Mouse (Mus musculus): ENCODE measurements around the gene Slc47a1.
"Not testable (repeated sequence)": the region's sequence is repeated elsewhere in the genome, so short reads cannot be mapped to it uniquely, and the experiment has no call there.

Gene Slc47a1

DNA sequence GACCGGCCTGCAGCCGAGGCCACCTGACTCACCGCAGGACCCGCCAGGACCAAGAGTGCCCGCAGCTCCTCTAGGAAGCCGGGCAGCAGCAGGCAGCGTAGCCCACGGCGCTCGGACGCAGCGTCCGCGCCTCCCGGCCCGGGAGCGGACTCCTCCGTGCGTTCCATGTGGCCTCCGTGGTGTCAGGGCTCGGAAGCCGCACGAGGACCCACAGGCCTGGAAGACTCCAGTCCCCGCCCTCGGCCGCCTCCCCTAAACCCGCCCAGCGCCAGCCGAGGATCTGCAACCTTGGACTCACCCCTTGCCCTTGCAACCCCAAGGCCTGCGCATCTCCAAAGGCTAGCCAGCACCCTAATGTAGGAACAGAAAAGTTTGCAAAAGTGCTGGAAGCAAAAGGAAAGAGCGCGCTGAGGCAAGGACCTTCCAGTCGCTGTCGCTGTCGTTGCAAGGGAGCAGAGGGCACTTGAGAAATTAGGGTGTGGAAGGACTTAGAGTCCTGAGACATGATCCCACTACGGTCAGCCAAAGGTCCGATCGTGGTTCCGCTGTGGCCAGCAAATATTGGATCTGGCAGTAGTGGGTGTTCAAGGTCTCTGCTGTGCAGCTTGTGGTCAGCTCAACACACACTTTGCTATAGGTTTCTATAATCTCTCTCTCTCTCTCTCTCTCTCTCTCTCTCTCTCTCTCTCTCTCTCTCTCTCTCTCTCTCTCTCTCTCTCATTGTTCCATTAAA lies at the start of gene Slc47a1:
Gene Slc47a1 (minus strand): TSS at position 465 of the 733 bp plus-strand sequence.
- no peak for DNase-seq (ENCODE audit: low read depth, low spot score)

DNA sequence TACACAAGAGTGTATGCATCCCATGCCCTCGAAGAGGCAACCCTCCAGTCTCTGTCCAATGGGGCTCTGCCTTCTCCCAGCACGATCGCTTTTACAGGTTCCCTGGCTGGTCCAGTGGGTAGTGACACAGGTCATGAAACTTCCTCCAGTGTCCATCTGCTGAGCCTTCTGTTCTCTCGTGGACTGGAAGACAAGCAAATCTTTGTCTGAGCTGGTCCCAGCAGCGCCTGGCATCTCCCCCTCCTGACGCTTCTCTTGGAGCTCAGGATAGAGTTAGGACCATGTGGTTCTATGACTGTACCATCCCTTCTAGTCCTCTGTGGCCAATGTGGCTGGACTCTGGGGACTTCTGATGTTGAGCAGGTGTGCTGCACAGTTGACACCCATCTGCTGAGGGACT lies 41.1 kb upstream of the Slc47a1 start:
- no peak for DNase-seq (ENCODE audit: low read depth, low spot score)

DNA sequence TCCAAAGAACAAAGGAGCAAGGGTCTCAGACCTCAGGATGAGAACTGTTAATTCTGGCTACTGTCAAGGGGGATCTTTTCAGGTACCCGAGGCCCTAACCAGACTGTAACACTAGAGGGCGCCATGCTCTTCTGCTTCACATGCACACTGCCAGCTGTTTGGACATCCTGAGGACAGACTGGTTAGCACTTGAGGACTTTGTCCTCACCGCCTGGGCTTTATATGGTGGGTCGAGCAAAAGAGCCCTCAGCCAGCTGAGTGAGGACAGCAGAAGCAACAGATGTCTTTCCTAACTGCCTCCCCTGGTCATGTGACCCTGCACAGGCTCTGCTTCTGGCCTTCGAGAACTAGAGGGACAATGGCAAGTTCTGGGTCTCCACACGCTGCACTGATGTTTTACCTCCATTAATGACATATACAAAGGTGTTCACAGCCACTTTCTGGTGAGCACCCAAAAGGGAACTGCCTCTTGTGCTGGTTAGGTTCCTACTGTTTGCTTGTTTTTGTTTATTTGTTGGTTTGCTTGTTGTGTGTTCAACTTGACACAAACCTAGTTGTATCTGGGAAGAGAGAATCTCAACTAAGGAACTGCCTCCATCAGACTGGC lies 39.9 kb upstream of the Slc47a1 start:
- peak; percentile 86 for DNase-seq (ENCODE audit: low read depth, low spot score)

DNA sequence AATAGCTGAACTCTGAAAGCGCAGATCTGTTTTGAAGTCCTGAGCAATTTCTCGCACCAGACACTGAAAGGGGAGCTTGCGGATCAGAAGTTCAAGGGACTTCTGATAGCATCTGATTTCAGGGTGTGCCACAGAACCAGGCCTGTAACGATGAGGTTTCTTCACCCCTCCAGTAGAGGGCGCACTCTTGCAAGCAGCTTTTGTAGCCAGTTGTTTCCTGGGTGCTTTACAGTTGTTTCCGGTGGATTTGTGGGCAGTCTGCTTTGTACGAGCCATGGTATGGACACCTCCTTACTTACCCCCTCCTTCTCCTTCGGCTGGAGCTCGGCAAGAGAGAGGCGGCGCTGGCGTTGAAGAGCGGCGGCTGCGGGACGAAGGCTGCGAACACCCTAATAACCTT lies 38.4 kb upstream of the Slc47a1 start:
- peak; percentile 51 for DNase-seq (ENCODE audit: low read depth, low spot score)

DNA sequence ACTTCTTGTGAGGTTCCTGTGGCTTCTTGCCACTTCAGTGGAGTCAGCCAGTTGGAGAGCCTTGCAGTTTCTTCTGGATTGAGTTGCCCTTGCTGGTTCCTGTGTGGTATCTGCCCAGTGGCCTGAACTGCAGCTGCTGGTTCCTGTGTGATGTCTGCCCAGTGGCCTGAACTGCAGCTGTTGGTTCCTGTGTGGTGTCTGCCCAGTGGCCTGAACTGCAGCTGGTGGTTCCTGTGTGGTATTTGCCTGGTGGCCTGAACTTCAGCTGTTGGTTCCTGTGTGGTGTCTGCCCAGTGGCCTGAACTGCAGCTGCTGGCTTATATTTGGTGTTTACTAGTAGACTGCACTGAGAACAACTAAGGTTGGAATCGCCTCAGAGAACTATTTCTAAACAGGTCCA lies 37.3 kb upstream of the Slc47a1 start:
- DNase-seq (ENCODE audit: low read depth, low spot score): no peak

DNA sequence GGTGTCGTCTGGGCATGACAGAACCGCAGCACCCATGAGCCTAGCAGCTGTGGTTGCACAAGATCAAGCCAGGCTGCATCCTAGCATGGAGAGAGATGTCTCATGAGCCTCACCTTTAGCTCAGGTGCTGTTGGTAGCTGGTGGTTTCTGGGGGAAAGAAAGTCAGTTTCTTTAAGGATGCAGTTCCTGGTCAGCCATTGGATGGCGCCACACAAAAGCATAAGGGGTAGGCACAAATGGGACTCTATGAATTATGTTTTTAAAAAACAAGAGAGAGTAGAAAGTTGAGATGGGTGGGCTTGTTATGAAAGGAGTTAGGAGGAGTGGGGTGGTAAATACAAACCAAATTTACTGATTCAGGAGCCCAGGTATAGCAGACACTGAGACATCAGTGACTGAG lies 36.4 kb upstream of the Slc47a1 start:
- DNase-seq (ENCODE audit: low read depth, low spot score): no peak

DNA sequence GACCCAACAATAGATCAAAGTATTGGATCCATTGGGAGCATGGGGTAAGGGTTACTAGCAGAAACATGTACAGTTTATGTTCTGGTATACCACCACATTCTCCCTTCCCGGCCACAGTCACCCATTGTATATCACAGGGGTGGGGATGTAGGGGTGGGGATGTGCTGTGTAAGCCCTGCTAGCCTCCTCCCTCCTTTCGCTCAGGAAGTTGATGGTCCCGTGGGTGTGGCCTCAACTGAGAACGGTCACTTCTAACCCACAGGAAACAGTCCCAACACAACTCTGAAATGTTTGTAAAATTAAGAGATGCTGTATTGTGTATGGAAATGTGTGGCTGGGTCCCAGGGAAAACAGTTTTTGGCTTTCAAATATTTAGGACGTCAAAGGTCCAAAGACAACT lies 35.3 kb upstream of the Slc47a1 start:
- DNase-seq (ENCODE audit: low read depth, low spot score): no peak

DNA sequence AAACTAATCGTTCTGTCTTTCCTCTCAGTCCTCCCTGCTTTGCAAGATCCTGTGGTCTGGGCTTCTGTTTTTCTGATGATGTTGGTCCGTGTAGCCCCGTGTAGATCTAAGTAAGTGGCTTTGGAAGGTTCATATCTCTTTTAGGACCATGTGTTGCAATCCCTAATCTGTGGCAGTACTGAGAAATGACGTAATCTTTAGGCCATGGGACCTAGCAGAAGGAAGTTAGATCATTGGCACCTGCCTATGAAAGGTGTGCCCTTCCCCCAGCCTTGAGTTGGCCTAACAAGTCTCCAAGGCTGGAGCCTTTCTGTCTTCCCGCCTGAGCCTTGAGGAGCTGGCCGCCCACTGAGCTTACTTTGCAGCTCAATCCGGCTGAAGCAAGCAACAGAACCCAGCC lies 33.7 kb upstream of the Slc47a1 start:
- no peak for DNase-seq (ENCODE audit: low read depth, low spot score)

DNA sequence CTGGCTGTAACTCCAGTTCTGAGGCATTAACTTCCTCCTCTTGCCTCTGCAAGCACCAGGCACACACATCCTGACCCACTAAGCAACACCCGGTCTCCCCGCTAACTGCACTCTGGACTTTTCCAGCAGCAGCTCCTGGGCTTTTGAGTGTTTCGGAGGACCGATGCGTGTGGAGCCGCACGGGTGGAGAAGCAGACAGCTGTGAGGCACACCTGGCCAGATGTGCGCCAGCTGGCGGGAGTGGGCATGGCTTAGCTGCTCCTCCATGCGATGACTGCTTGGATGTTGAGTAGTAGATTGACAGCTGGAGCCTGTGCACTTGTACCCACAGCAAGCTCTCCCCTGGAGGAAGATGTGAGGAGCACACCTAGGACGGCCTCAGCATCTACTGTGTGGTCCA lies 33.1 kb upstream of the Slc47a1 start:
- no peak for DNase-seq (ENCODE audit: low read depth, low spot score)

DNA sequence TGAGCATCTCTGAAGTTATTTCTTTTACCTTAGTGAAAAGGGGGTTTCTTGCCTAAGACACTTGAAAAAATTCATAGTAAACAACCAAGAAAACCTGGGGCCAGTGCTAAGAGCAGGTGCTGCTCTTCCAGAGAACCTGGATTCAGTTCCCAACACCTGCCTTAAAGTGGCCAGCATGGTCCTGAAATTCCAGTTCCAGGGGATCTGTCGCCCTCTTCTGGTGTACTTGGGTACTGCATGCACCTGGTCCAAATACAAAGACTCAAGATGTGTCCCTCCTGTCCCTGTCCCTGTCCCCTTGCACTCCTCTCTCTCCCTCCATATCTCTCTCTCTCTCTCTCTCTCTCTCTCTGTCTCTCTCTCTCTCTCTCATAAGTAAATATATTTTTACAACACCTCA lies 32.0 kb upstream of the Slc47a1 start:
- DNase-seq (ENCODE audit: low read depth, low spot score): peak; percentile 82

DNA sequence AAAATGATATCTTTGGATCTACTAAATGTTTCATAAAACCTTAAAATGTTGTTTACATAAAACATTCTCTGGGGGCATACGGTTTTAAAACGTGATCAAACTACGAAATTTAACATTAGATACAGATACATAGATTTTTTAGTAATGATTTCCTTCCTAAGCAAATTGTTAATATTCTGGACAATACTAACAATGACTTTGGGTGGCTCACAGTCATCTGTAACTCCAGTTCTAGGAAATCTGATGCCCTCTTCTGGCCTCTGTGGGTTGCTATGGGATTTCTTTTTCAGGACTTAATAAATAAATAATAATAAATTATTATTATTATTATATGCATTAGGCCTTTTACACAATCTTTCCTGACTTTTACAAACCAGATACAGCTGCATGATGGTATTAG lies 30.9 kb upstream of the Slc47a1 start:
- DNase-seq (ENCODE audit: low read depth, low spot score): no peak

DNA sequence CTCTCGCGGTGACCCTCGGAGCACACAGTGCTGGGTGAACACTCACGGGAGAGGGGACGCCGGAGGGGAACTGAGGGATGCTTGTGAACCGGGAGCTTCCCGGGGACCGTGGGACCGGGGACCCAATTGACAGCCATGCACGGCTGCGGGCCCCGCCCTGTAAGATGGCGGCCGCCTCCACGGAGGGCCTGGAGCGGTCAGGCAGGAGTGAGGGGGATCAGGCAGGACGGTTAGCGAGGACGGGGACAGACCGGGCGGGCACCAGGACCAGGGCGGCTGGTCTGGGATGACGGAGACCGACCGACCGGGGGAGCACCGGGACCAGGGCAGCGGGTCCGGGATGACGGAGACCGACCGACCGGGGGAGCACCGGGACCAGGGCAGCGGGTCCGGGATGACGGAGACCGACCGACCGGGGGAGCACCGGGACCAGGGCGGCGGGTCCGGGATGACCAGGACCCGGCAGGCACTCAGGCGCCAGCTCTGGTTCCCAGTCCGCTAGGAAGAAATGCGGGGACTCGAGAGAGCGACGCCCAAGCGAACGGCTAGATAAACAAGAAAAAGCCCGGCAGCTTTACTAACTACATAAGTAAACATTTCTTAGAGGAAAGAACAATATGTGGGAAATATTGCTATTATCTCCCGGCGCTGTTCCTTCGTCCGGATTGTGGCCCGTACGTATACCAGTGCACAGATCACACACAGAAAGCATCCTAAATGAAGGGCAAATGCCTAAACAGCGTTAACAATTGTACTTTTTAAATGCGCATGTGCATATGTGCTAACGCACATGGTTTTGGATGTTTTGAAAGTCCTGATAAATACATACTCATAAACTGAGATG lies 30.3 kb upstream of the Slc47a1 start:
- peak; percentile 80 for DNase-seq (ENCODE audit: low read depth, low spot score)

DNA sequence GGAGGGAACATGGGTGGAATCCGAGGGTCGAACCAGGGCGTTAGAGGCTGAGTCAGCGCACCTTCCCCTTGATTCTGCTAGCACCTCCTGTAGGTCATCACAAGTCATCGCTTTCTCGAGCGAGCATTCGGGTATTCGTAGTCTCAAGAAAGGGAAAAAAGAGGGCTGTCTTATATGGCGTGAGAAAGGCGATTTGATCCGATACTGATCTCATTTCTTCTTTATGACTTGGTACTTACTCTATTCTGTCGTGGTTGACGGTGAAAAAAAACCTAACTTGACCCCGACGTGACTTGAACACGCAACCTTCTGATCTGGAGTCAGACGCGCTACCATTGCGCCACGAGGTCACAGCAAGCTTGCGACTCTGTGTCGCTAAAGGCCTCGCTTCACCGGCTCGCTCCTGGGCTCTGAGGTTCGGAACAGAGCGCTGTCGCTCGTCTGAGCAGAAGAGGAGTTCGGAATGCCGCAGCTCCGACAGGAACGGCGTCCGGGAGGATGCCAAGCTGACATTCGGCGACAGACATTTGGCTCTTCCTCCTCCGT lies 29.6 kb upstream of the Slc47a1 start:
- DNase-seq (ENCODE audit: low read depth, low spot score): peak; percentile 95

DNA sequence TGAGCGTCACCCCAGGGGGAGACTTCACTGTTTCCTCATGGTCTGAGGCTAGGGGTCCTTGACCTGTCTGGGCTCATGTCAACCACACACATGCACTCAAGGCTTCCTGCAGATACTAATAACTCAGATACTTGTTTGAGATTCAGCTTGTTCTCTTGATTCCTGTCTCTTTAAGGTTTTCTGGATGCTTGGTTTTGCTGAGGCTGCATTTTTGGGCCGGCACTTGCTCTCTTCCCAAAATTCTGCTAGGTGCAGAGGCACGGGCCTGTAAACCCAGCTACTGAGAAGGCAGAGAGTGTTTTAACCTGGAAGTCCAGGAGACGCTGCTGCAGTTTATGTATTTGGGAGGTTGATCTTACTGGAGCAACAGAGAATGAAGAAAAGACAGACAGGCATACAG lies 23.6 kb upstream of the Slc47a1 start:
- no peak for DNase-seq (ENCODE audit: low read depth, low spot score)

DNA sequence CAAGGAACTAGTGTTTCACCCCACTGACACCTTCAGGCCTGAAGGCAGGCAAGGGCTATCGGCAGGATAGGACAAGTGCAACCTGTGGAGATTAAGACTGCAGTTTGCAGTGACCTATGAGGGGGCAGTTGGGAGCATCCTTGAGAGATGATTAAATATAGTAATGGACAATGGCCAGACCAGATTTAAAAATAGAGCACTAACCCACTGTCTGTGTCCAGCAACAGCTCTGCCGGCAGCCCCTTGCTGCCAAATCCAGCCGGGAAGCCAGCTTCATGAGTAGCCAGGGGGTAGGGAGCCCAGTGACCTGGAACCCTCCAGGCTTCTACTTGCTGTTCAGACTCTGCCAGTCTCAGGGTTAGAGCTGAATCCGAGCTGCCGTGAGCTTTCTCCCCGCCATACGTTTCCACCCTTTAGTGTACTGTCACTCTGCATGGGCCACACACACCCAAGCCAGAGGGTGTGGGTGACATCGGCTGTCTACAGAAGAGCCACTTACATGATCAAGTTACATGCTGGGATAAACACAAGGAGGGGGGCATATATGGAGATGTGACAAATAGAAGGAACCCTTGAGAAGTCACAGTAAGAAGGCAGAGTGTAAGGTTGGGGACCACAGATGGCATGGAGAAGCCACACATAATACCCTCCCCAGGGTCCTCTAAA lies 22.7 kb upstream of the Slc47a1 start:
- DNase-seq (ENCODE audit: low read depth, low spot score): no peak

DNA sequence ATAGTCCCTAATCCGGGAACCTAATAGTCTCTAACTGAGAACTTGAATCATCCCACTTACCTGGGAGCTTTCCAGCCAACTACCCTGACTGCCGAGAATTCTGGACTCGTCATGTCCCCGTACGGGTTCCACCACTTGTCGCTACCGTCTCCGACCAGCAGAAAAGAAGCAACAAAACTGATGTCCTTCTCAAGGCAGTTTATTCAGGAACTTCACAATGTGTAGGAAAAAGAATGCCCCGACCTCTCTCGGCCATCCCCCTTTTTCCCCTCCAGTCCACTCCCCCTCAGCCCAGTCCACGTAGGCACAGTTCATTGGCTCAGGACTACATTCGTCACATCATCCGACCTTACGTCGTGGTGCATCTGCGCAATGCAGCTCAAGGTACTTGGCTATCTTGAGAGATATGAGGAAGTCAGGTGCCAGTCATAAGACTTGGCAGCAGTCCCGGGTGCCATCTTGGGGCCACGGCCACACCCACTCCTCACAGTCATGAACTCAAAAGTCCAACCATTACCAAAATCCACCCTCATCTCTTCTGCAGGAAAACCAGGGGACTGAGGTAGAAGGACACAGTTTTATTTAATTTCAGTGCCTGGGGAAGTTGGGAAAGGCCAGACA lies 19.4 kb upstream of the Slc47a1 start:
- not testable (repeated sequence) for DNase-seq (ENCODE audit: low read depth, low spot score)

DNA sequence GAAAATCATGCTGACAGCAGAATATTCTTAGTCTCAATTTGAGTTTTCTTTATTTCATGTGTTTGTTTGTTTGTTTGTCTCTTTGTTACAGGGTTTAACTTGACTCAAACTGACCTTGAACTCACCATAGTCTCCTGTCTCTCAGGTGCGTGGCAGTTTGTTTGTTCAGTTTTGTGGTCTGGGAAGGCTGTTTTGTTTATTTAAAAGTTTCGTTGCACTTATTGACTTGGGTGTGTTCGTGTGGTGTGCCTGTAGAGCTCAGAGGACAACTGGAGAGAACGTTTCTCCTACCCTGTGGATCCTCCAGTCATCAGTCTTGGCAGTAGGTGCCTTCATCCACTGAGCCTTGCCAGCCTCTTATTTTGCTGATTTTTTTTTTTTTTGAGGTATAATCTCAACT lies 10.8 kb upstream of the Slc47a1 start:
- no peak for DNase-seq (ENCODE audit: low read depth, low spot score)

DNA sequence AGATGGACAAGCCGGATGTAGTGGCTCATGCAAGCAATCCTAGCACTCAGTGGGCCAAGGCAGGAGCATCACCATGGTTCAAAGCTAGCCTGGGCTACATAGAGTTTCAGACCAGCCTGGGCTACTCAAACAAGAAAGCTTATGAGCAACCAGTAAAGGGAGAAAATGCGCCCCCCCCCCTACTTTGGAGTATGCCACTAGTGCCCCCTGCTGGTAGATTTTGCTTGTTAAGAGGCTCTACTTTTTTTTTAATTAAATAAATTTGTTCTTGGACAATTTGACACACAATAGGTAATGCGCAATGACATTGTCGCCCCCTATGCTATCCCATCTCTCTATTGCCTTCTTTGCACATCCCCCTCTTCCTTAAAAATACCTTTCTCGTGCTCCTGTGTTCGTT lies 9.9 kb upstream of the Slc47a1 start:
- DNase-seq (ENCODE audit: low read depth, low spot score): peak; percentile 72

DNA sequence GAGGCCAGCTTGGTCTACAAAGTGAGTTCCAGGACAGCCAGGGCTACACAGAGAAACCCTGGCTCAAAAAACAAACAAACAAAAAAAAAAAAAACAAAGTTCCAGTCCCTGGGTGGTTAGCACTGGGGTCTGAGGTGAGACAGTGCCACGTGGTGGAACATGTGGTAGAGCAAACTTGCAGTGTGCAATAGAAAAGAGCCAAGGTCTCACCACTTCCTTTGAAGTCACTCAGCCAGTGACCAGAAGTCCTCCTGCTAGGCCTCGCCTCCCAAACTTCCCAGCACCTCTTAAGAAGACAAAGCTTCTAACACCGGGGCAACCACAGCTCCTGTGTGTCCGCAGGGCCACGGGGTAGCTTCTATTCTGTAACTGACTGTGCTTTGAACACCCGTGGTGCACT lies 9.1 kb upstream of the Slc47a1 start:
- DNase-seq (ENCODE audit: low read depth, low spot score): no peak

DNA sequence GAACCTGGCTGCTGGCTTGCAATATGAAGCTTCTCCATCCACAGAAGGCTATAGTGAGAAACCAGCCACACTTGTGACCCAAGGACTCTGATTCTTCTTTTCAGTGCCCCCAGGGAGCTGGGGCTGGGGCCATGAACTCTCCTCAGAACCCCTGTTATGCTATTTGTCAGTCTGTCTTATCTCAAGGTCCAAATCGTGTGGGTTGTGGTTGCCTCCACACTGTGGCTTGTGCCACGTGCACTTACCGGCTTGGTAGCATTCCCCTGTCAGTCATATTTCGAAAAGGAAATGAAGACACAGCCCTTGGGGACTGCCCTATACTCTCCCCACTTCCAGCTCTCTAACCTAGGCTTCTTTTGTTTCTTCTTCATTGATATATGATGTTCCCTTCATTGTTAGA lies 7.6 kb upstream of the Slc47a1 start:
- DNase-seq (ENCODE audit: low read depth, low spot score): no peak

DNA sequence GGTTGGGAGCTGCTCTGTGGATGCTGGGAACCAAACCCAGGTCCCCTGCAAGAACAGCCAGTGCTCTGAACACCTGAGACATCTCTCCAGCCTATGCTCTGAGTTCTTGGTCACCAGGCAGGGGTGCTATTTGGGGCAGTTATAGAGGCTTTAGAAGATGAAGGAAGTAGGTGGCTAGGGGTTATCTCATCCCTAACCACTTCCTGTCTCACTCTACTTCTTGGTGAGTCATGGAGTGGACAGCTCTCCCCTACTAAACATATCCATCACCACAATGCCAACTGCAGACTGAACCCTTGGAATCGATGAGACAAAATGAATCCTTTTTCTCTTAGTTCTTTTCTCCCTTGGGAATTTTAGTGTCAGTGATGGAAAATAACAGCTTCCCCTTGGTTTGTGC lies 3.1 kb upstream of the Slc47a1 start:
- DNase-seq (ENCODE audit: low read depth, low spot score): no peak

All from CD4-positive, CD25-positive, alpha-beta regulatory T cell, adult 2 months (primary cell).